Mouse (Mus musculus) cerebellum, adult 11-12 months (tissue): ENCODE data around the gene Gm21921.
"Not testable (repeated sequence)": the region's sequence is repeated elsewhere in the genome, so short reads cannot be mapped to it uniquely, and the experiment has no call there.

Experiments used
- DNase-seq: peaks from one replicate; pipeline ENCODE4 v3.0.0; 2022

Gm21921 gene

GRCm38 (mm10) chrY:24796143-24796542 lies at the start of gene Gm21921:
TSS of gene Gm21921 (minus strand) at chrY:24796243.
- DNase-seq = not testable (repeated sequence)
